Mouse (Mus musculus): ENCODE measurements around the gene Fam240b. TPM values are rescaled to one million over a fixed set of nuclear protein-coding genes. Genes with fewer than 3 reads are reported as not detected.

Fam240b gene
- polyA plus RNA-seq (2014; fragmentation: Nextera tagmentation; extraction: Ambion mirVana): not detected in 2 replicates

- Histone ChIP-seq H3K27ac (ENCODE audit: low read depth, low read length) (no peak within 1 kb of the TSS), H3K36me3 (ENCODE audit: control insufficient read depth, insufficient read depth, low read length) (no peaks in the 10 kb centered on the region), H3K4me3 (ENCODE audit: low read depth, low read length) (no peak within 1 kb of the TSS), H3K27me3 (replicated peaks; ENCODE audit: control insufficient read depth, insufficient read depth, low read length) (no peaks in the 10 kb centered on the region), H3K4me2 (ENCODE audit: low read length) (no peak within 1 kb of the TSS), H3K9ac (ENCODE audit: low read length) (no peak within 1 kb of the TSS), H3K9me3 (replicated peaks; ENCODE audit: control insufficient read depth, low read length) (no peaks in the 10 kb centered on the region), H3K4me1 (ENCODE audit: control insufficient read depth, insufficient read depth, low read length) (no peaks in the 10 kb centered on the region)
- ATAC-seq: no peak
- DNase-seq (ENCODE audit: low spot score): no peak
- WGBS: 88% methylated on average over 6 of the region's 6 CpGs
Observed at GRCm38 (mm10) chr13:64497692-64498091, at the start of gene Fam240b. Gene Fam240b, minus strand, starts transcription at chr13:64497792.

GRCm38 (mm10) chr13:64530139-64530538 is 32.5 kb upstream of the Fam240b start:
- ATAC-seq (no peak), DNase-seq (ENCODE audit: low spot score) (no peak)
- no peaks in the 10 kb centered on the region for H3K36me3 ChIP-seq (ENCODE audit: control insufficient read depth, insufficient read depth, low read length)
- H3K4me1 ChIP-seq (ENCODE audit: control insufficient read depth, insufficient read depth, low read length): no peaks in the 10 kb centered on the region
- no peak overlapping the region for H3K4me2 ChIP-seq (ENCODE audit: low read length)
- no peaks in the 10 kb centered on the region for H3K9me3 ChIP-seq (replicated peaks; ENCODE audit: control insufficient read depth, low read length)
- no peak overlapping the region for H3K27ac ChIP-seq (ENCODE audit: low read depth, low read length)
- H3K9ac ChIP-seq (ENCODE audit: low read length): no peak overlapping the region
- no peaks in the 10 kb centered on the region for H3K27me3 ChIP-seq (replicated peaks; ENCODE audit: control insufficient read depth, insufficient read depth, low read length)
- no peak overlapping the region for H3K4me3 ChIP-seq (ENCODE audit: low read depth, low read length)
- 72% methylated on average over 5 of the region's 5 CpGs for WGBS

GRCm38 (mm10) chr13:64526515-64527285 is 29.1 kb upstream of the Fam240b start:
- Histone ChIP-seq H3K36me3 (ENCODE audit: control insufficient read depth, insufficient read depth, low read length) (no peaks in the 10 kb centered on the region), H3K27ac (ENCODE audit: low read depth, low read length) (peak overlapping the region; percentile 70), H3K27me3 (replicated peaks; ENCODE audit: control insufficient read depth, insufficient read depth, low read length) (no peaks in the 10 kb centered on the region), H3K9ac (ENCODE audit: low read length) (no peak overlapping the region), H3K4me1 (ENCODE audit: control insufficient read depth, insufficient read depth, low read length) (no peaks in the 10 kb centered on the region), H3K4me3 (ENCODE audit: low read depth, low read length) (no peak overlapping the region), H3K9me3 (replicated peaks; ENCODE audit: control insufficient read depth, low read length) (no peaks in the 10 kb centered on the region), H3K4me2 (ENCODE audit: low read length) (no peak overlapping the region)
- ATAC-seq (peak; percentile 93), DNase-seq (ENCODE audit: low spot score) (peak; percentile 83)
- 72% methylated on average over 15 of the region's 15 CpGs for WGBS

- ATAC-seq (no peak), DNase-seq (ENCODE audit: low spot score) (no peak)
- H3K9me3 ChIP-seq (replicated peaks; ENCODE audit: control insufficient read depth, low read length): 0 out of 2 replicates have a peak, but pooled peaks cover 2% of the 10 kb centered on the region
- no peaks in the 10 kb centered on the region for H3K4me1 ChIP-seq (ENCODE audit: control insufficient read depth, insufficient read depth, low read length)
- no peak overlapping the region for H3K4me2 ChIP-seq (ENCODE audit: low read length)
- no peak overlapping the region for H3K4me3 ChIP-seq (ENCODE audit: low read depth, low read length)
- no peak overlapping the region for H3K27ac ChIP-seq (ENCODE audit: low read depth, low read length)
- H3K27me3 ChIP-seq (replicated peaks; ENCODE audit: control insufficient read depth, insufficient read depth, low read length): no peaks in the 10 kb centered on the region
- H3K9ac ChIP-seq (ENCODE audit: low read length): no peak overlapping the region
- H3K36me3 ChIP-seq (ENCODE audit: control insufficient read depth, insufficient read depth, low read length): no peaks in the 10 kb centered on the region
- 70% methylated on average over 2 of the region's 2 CpGs for WGBS
Observed at GRCm38 (mm10) chr13:64514247-64514646, 16.7 kb upstream of the Fam240b start.

- ATAC-seq (no peak), DNase-seq (ENCODE audit: low spot score) (no peak)
- Histone ChIP-seq H3K4me3 (ENCODE audit: low read depth, low read length) (no peak overlapping the region), H3K4me2 (ENCODE audit: low read length) (no peak overlapping the region), H3K27ac (ENCODE audit: low read depth, low read length) (no peak overlapping the region), H3K36me3 (ENCODE audit: control insufficient read depth, insufficient read depth, low read length) (no peaks in the 10 kb centered on the region), H3K9ac (ENCODE audit: low read length) (no peak overlapping the region), H3K9me3 (replicated peaks; ENCODE audit: control insufficient read depth, low read length) (0 out of 2 replicates have a peak, but pooled peaks cover 2% of the 10 kb centered on the region), H3K27me3 (replicated peaks; ENCODE audit: control insufficient read depth, insufficient read depth, low read length) (no peaks in the 10 kb centered on the region), H3K4me1 (ENCODE audit: control insufficient read depth, insufficient read depth, low read length) (no peaks in the 10 kb centered on the region)
Observed at GRCm38 (mm10) chr13:64511616-64512015, 14.0 kb upstream of the Fam240b start.

- ATAC-seq (no peak), DNase-seq (ENCODE audit: low spot score) (no peak)
- H3K27me3 ChIP-seq (replicated peaks; ENCODE audit: control insufficient read depth, insufficient read depth, low read length): no peaks in the 10 kb centered on the region
- H3K36me3 ChIP-seq (ENCODE audit: control insufficient read depth, insufficient read depth, low read length): no peaks in the 10 kb centered on the region
- 0 out of 2 replicates have a peak, but pooled peaks cover 2% of the 10 kb centered on the region for H3K9me3 ChIP-seq (replicated peaks; ENCODE audit: control insufficient read depth, low read length)
- no peak overlapping the region for H3K9ac ChIP-seq (ENCODE audit: low read length)
- no peak overlapping the region for H3K4me2 ChIP-seq (ENCODE audit: low read length)
- no peaks in the 10 kb centered on the region for H3K4me1 ChIP-seq (ENCODE audit: control insufficient read depth, insufficient read depth, low read length)
- H3K4me3 ChIP-seq (ENCODE audit: low read depth, low read length): no peak overlapping the region
- no peak overlapping the region for H3K27ac ChIP-seq (ENCODE audit: low read depth, low read length)
Observed at GRCm38 (mm10) chr13:64507361-64507760, 9.8 kb upstream of the Fam240b start.

GRCm38 (mm10) chr13:64502833-64503232 is 5.2 kb upstream of the Fam240b start:
- DNase-seq (ENCODE audit: low spot score): no peak
- H3K36me3 ChIP-seq (ENCODE audit: control insufficient read depth, insufficient read depth, low read length): no peaks in the 10 kb centered on the region
- H3K4me2 ChIP-seq (ENCODE audit: low read length): no peak overlapping the region
- no peaks in the 10 kb centered on the region for H3K4me1 ChIP-seq (ENCODE audit: control insufficient read depth, insufficient read depth, low read length)
- H3K9ac ChIP-seq (ENCODE audit: low read length): no peak overlapping the region
- H3K4me3 ChIP-seq (ENCODE audit: low read depth, low read length): no peak overlapping the region
- H3K27me3 ChIP-seq (replicated peaks; ENCODE audit: control insufficient read depth, insufficient read depth, low read length): no peaks in the 10 kb centered on the region
- H3K27ac ChIP-seq (ENCODE audit: low read depth, low read length): no peak overlapping the region
- no peaks in the 10 kb centered on the region for H3K9me3 ChIP-seq (replicated peaks; ENCODE audit: control insufficient read depth, low read length)
- no peak for ATAC-seq
- whole genome bisulfite sequencing: 82% methylated on average over 3 of the region's 3 CpGs

GRCm38 (mm10) chr13:64493586-64493985 is 4.0 kb downstream of the Fam240b start:
- no peaks in the 10 kb centered on the region for H3K27me3 ChIP-seq (replicated peaks; ENCODE audit: control insufficient read depth, insufficient read depth, low read length)

GRCm38 (mm10) chr13:64489886-64490285 is 7.7 kb downstream of the Fam240b start:
- ATAC-seq (no peak), DNase-seq (ENCODE audit: low spot score) (no peak)
- Histone ChIP-seq H3K27ac (ENCODE audit: low read depth, low read length) (no peak overlapping the region), H3K4me3 (ENCODE audit: low read depth, low read length) (no peak overlapping the region), H3K9ac (ENCODE audit: low read length) (no peak overlapping the region), H3K4me2 (ENCODE audit: low read length) (no peak overlapping the region), H3K27me3 (replicated peaks; ENCODE audit: control insufficient read depth, insufficient read depth, low read length) (no peaks in the 10 kb centered on the region), H3K36me3 (ENCODE audit: control insufficient read depth, insufficient read depth, low read length) (no peaks in the 10 kb centered on the region), H3K4me1 (ENCODE audit: control insufficient read depth, insufficient read depth, low read length) (no peaks in the 10 kb centered on the region), H3K9me3 (replicated peaks; ENCODE audit: control insufficient read depth, low read length) (no peaks in the 10 kb centered on the region)
- 81% methylated on average over 6 of the region's 6 CpGs for WGBS

More at GRCm38 (mm10) chr13:64493586-64493985, 4.0 kb downstream of the Fam240b start:
- H3K4me1 ChIP-seq (ENCODE audit: control insufficient read depth, insufficient read depth, low read length): no peaks in the 10 kb centered on the region
- H3K27ac ChIP-seq (ENCODE audit: low read depth, low read length): no peak overlapping the region
- no peaks in the 10 kb centered on the region for H3K36me3 ChIP-seq (ENCODE audit: control insufficient read depth, insufficient read depth, low read length)
- H3K4me2 ChIP-seq (ENCODE audit: low read length): no peak overlapping the region
- no peak overlapping the region for H3K9ac ChIP-seq (ENCODE audit: low read length)
- ATAC-seq (no peak), DNase-seq (ENCODE audit: low spot score) (no peak)
- no peaks in the 10 kb centered on the region for H3K9me3 ChIP-seq (replicated peaks; ENCODE audit: control insufficient read depth, low read length)
- 58% methylated on average over 5 of the region's 5 CpGs for WGBS
- H3K4me3 ChIP-seq (ENCODE audit: low read depth, low read length): no peak overlapping the region

All from forebrain, embryonic 14.5 days (tissue).